Mouse (Mus musculus) liver, postnatal 0 days (tissue): ENCODE results near the gene Neurod2.

Source experiments
- CTCF ChIP-seq: sonication (generic); IDR thresholded peaks from 2 replicates; pipeline ENCODE4 v1.5.1; 2016; ENCODE audit warnings: antibody characterized with exemption, low read depth
- EP300 ChIP-seq: IDR thresholded peaks from 2 replicates; pipeline ENCODE4 v1.6.1; 2016; ENCODE audit warnings: antibody characterized with exemption, low read depth, mild to moderate bottlenecking

DNA sequence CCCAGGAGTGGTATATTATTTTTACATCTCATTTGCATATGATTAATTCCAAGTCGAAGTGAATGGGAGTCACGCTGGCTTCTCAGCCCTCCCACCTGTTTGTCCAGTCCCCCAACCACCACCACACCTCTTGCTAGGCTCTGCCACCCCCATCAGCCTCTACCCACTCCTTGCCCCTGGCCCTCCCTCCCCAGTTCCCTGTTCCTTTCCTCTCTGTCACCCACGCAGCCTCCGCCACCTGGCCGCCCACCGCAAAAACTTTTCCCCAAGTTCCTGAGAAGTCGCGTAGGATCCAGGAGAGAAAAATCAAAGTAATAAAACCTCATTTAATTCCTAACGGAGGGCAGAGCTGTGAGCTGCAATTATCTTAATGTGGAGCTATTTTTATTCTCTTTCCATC is 16.7 kb upstream of the Neurod2 start:
- TF ChIP-seq CTCF: no peak
- TF ChIP-seq EP300: no peak
